Mouse (Mus musculus): ENCODE results near the gene Mrpl58. TPM values are rescaled to one million over a fixed set of nuclear protein-coding genes. Genes with fewer than 3 reads are reported as not detected.

Gene Mrpl58
- total RNA-seq, 2 experiments from 2014 or later = 86.7 to 98.5 TPM

DNA sequence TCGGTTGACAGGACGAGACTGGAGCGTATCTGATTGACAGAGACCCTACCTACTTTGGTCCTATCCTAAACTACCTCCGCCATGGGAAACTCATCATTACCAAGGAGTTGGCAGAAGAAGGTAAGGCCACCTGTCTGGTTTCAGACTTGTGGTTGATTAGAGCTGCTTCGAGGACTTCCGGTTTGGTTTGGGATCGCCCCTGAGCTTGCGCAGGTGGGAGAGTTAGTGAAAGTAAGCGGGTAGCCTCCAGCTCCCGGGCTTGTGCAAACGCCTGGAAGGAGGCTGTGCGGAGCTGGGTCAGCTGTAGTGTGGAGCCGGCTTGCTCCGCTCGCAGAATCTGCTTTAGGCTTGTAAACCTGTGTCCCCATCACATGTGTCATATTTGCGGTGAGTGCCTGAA, 18.4 kb downstream of the Mrpl58 start:
- DNase-seq = no peak
- intact Hi-C loops (cut with DNase I) = no loop called here

DNA sequence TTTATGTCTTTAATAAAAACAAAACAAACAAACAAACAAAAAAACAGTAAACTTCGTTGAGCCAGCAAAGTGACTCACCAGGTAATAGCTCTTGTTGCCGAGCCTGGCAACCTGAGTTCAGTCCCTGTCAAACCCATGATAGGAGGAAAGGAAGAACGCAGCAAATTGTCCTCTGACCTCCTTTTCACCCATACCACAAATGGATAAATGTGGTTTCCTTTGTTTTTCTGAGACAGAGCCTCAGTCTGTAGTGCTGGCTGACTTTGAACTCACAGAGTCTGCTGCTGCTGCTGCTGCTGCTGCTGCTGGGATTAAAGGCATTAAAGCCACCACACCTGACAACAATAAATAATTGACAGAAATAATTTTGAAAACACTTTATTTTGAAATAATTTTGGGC, 19.5 kb downstream of the Mrpl58 start:
- intact Hi-C loops (cut with DNase I) = no loop called here

DNA sequence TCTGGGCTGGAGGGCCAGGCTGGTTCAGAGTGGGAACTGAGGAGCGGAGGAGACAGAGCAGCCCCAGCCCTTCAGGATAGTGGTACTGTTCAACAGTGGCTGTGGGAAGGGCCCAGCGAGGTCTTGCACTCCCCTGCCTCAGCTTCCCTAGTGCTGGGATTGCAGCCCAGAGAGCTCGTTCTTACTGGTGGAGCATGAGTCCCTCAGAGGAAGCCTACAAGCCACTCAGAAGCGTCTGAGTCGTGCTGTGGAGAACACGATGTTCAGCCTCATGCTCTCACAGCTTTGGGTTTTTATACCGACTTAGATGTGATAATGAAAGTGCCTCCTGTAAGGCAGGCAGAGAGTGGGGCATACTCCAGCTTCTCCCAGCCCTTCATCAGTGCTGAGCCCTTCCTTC, 21.1 kb downstream of the Mrpl58 start:
- intact Hi-C loops (cut with DNase I) = no loop called here
- no peak for DNase-seq

More for the DNA sequence above, 19.5 kb downstream of the Mrpl58 start:
- DNase-seq = no peak

DNA sequence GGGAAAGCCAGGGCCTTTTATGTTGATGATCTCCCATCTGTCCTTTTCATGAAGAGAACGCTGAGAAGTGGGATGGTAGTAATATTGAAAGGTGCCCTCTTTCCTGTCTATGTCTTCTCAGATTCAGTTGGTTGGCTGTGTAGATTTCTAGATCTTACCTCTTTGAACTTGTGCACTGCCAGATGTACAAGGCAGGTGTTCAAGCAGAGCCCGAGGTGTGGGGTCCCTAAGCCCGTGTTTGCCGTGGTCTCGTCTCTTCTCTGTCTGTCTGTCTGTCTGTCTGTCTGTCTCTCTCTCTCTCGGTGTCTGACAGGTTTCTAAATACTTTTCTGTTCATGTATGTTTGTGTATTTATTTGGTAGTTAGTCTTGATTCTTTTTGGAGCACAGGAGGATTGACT, 22.1 kb downstream of the Mrpl58 start:
- DNase-seq = no peak
- intact Hi-C loops (cut with DNase I) = no loop called here

DNA sequence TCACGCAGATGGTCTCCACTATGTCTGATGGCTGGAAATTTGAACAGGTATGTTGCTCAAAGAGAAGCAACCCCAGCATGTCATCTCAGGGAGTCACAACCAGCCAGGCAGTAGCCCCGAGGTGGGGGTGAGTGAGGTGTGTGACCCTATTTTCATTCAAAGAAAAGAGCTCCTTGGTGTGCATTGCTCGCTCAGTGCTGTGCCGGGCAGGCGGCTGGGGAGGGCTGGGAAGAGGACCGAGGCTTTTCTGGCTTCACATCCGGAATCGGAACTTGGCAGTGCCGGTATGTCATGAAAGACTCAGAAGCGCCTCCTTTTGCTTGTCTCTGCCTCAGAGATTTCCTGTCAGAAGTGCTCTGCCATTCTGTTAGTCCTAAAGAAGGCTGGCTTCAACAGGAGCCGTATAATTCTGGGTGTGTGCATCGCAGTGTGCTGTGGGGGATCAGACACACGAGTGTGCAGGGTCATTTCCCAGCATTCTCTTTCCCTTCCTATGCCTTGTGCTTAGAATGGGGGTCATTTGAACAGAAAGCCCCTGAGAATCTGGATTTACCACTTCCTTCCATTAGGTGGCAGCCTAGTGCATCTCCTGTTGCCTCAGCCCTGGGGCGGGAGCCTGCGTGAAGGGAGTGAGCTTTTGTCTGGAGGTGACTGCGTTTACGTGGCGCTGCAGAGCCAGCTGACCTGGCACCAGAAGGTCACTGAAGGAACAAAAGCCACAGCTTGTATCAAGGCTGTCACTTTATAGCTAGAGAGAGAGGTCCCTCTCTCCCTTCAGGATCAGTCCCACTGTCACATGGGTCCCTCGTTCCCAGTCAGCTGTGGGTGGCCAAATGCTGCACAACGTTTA, 24.2 kb downstream of the Mrpl58 start:
- intact Hi-C loops (cut with DNase I) = loop anchor here (1.0 kb wide), 1 partner anchor 47 kb away; no protein-coding TSS in a partner anchor
- peak in 1 of 2 experiments; percentile 53 for DNase-seq

DNA sequence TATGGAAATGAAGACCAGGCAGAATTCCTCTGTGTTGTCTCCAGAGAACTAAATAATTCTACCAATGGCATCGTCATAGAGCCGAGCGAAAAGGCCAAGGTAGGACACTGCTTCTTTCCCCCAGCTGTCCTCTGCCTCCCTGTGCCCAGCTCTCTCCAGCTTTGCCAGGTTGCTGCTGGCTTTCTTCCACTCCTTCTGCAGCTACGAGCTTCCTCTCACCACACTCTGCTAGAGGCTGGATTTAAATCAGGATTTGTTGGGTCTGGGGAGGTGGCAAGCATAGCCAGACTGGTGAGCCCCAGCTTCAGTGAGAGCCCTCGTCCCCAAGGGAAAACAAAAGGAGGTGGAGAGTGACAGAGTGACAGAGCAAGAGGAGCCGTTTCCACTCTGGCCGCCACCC, 25.8 kb downstream of the Mrpl58 start:
- intact Hi-C loops (cut with DNase I) = no loop called here

DNA sequence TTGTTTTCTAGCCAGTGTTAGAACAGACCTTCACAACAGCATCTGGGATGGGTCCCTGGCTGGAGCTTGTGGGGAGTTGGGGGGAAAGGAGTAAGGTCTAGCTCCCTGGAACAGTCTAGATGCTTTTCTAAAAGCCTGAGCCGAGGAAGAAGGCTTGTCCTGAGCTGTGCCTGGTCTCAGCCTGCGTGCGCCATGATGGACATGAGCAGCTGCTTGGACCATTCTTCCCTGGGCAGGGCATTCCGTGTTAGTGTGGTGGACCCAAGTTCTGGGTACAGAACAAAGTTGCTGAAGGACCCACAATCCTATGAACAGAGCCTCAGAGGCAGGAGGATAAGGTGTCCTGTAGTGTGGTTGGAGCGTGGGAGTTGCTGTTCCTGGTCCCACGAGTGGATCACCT, 27.0 kb downstream of the Mrpl58 start:
- DNase-seq = no peak
- intact Hi-C loops (cut with DNase I) = no loop called here

More for the DNA sequence above, 25.8 kb downstream of the Mrpl58 start:
- no peak for DNase-seq

DNA sequence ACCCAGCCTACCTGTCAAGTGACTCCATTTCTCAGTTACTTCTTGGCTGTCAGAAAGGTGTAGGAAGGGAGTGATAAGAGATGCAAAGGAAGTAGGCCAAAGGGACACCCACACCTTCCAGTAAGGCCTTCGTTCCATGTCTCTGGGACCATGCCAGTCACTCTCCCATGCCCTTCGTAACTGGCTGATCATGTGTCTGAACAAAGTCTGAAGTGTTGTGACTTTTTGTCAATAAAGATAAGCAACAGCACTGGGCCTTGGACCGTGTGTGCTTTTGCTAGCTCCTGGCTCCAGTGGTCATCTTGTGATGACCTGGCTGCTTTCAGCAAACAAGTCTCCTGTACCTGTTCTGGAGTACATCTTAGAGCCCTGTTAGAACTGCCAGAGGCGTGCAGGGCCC, 29.3 kb downstream of the Mrpl58 start:
- intact Hi-C loops (cut with DNase I) = no loop called here
- no peak for DNase-seq

DNA sequence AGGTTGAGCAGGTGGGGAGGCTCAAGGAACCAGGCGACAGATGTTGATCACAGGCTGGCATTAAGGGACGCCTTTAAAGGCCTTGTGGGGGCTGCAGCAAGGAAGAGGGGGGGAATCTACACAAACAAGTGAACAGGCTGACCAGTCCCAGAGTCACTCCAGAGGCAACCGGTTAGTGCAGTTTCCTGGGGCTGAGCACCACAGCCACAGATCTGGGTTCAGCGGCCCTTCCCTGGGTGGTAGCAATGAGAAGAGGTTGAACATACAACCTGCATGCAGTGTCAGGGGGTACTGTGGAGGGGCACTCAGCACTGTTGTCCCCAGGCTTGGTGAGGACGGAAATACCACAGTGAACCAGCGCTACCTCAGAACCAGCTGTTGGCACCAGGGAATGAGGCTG, 29.8 kb downstream of the Mrpl58 start:
- DNase-seq = no peak
- intact Hi-C loops (cut with DNase I) = no loop called here

DNA sequence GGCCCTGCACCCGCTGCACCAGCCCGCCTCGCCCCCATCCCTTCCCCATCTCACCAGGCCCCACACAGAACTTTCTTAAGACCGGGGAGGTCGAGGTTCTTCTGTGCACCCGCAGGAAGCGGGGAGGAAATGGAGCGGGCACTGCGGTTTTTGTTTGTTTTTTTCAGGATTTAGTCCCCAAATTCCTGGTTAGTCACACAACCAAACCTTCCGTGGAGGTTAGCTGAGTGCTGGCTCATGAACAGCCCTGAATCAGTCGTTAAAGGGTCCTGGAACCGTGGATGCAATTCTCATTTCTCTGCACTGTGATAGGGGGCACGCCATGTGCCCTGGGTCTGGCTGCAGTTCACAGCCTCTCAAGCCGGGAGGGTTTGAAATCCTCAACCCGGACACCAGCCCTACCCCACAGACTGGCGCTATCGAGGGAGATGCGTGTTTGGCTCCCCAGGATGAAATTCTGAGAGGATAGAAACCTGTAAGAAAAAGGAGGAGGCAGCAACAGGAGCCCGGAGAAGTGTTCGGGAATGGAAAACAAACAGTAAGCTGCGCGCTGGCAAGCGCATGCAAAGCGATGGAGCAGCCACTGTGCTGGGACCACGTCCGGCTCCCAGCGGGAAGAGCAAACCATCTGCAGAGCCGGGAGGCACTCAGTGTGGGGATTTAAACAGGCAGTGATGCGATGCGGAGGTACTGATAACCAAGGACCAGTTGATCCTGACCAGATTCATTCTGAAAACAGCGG, 32.2 kb downstream of the Mrpl58 start:
- intact Hi-C loops (cut with DNase I) = no loop called here
- no peak for DNase-seq

DNA sequence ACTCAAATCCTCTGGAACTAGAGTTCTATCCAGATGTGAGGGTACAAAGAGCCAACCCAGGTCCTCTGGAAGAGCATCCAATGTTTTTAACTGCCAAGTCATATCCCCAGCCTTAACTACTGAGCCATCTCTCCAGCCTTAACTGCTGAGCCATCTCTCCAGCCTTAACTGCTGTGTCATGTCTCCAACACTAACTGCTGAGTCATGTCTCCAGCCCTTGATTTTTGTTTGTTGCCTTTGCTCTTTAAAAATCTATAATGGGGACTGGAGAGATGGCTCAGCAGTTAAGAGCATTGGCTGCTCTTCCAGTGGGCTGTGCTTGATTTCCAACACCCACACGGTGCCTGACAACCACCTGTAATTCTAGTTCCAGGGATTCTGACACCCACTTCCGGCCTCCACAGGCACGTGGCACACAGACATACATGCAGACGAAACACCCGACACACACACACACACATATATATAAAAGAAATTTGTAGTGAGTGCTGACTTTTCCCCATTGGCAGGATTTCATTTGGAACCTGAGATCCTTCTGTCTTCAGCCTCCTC, 34.1 kb downstream of the Mrpl58 start:
- intact Hi-C loops (cut with DNase I) = no loop called here
- no peak for DNase-seq

DNA sequence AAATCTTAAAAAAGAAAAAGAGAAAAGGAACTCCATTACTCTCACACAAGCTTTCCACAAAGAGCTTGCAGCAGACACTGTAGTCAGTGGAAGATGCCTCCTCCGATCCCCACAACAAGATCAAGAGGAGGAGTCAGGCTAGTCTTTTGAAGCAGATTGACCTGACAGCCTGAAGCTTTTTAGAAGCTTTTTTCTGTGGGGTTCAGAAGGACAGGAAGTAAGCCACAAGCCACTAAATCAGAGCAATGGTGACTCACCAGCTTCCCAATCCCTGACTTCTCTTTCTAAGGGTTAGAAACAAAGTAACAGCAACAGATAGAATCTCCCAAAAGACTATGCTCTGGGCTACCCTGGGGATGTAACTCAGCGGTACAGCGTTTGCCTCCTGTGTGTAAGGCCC, 35.8 kb downstream of the Mrpl58 start:
- no peak for DNase-seq
- intact Hi-C loops (cut with DNase I) = no loop called here

DNA sequence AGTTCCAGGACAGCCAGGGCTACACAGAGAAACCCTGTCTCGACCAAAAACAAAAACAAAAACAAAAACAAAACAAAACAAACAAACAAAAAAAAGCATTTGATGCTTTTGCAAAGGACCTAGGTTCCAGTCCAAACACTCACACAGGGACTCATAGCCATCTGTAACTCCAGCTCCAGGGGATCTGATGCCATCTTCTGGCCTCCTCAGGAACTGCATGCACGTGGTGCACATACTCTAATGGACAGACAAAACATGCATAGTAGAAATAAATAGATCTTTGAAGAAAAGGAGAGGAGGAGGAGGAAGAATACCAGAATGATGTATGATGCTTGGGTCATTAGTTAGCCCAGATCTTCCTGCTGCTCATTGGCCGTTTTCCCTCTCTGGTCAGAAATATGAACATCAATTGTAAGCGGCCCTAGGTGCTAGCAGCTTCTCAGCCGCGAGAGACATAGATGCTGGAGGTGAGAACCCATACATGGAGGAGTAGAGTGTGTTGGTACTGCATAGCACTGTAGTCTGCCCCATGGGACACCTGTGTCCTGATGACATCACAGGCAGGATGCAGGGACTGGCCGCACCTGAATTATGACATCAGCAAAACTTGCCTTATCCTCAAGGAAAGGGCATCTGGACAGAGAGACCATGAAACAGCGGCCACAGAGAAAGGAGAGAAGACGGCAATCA, 36.5 kb downstream of the Mrpl58 start, which contains the start of gene Trim80:
Trim80 (plus strand) TSS at position 640 of the 690 bp plus-strand sequence.
- no peak for DNase-seq
- intact Hi-C loops (cut with DNase I) = no loop called here

DNA sequence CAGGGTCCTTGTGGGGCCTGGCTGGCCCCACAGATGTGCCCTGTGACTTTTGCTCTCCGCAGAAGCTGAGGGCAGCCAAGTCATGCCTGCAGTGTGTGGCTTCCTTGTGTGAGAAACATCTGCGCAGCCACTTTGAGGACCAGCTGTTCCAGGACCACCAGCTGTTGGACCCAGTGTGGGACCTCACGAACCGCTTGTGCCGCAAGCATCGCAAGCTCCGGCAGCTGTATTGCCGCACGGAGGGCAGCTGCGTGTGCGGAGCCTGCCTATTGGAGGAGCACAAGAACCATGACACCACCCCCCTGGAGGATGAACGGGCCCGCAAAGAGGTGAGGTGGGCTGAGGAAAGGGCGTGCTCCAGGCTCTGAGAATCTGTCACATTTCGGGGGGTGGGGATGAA, 37.9 kb downstream of the Mrpl58 start:
- DNase-seq = no peak
- intact Hi-C loops (cut with DNase I) = no loop called here

DNA sequence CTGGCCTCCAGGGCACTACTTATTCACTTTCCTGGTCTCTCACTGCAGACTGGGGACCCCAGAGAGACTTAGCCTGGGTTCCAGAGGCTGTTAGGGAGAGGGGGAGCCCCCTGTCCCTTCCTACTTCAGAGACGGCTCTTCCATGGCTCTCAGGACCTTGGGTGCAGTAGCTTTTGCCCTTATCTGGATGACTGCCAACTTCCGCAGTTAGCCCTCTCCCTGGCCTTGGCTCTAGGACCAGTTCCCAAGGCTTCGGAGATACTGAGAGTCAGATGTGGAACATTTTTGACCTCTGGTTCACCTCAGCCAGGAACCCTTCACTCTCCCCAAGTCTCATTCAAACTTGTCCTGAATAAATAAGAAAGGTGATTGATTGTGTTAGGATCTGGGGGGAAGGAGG, 43.4 kb downstream of the Mrpl58 start:
- intact Hi-C loops (cut with DNase I) = no loop called here
- no peak for DNase-seq

DNA sequence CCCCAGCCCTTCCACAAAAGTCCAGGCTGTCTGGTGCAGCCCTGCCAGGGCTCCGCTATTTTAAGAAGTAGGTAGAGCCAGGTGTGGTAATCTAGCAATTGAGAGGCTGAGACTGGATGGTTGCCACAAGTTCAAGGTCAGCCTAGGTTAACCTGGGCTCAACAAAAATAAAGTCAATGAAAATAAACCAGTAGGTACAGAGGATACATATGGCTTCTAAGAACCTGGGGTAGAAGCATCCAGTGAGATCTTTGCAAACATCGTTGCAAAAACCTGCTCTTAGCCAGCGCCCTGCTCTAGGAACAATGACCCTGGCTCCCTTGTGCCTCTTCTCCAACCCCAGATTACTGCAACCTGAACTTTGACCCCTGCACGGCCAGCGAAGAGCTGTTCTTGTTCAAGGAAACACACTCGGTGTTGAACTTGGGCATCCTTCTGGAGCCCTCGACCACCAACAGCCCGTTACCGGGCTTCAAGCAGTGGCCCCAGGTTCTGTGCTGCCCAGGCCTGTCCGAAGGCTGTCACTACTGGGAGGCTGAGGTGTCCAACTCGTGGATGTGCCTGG, 43.9 kb downstream of the Mrpl58 start:
- no peak for DNase-seq
- intact Hi-C loops (cut with DNase I) = no loop called here

DNA sequence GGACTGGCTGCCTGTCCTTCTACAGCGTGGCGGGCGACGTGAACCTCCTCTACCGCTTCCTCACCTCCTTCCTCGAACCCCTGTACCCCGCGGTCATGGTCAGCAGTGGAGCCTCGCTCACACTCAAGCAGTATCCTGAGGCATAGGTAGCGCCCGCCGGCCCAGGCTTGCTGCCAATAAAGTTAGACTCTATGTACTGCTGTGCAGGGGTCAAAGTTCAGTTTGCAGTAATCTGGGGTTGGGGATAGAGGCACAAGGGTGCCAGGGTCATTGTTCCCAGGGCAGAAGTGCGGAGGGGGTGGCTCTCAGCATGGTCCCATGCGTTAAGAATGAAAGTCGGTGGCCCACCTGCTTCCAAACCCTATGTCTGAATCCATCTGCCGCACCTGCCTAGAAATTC, 44.5 kb downstream of the Mrpl58 start:
- no peak for DNase-seq
- intact Hi-C loops (cut with DNase I) = no loop called here

DNA sequence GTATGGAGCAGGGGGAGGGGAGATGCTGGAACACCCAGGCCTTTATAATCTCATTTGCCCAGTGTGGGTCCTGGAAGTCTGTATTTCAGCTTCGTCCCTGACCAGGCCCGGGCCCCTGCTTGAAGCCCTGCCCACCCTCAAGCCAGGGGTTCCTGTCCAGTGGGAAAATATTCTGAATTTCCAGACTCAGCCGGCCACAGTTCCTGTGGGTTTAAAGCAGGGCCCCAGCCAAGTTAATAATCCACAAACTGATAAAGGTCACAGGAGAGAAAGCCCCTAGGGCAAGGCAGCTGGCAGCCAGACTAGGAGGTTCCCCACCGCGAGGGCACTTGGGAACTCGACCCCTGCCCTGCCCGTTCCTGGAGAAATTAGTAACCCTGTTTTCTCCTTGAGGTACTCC, 45.4 kb downstream of the Mrpl58 start:
- intact Hi-C loops (cut with DNase I) = no loop called here
- DNase-seq = no peak

DNA sequence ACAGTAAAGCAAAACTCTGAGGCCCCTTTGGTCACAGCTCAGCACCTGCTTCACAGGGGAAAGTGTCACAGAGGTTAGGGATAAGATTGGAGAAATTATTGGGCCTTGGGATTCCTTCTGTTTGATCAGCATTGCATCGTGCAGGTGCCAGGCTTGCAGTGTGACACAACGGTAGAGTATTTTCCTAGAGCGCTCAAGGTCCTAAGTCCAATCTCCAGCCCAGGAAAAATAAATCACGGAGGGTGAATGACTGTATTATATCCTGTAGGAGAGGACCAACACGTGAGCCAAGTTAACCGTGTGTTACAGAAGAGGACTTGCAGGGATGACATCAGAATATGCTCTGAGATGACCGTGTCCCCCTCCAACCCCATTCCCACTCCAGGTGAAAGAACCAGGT, 46.6 kb downstream of the Mrpl58 start:
- intact Hi-C loops (cut with DNase I) = no loop called here
- no peak for DNase-seq

DNA sequence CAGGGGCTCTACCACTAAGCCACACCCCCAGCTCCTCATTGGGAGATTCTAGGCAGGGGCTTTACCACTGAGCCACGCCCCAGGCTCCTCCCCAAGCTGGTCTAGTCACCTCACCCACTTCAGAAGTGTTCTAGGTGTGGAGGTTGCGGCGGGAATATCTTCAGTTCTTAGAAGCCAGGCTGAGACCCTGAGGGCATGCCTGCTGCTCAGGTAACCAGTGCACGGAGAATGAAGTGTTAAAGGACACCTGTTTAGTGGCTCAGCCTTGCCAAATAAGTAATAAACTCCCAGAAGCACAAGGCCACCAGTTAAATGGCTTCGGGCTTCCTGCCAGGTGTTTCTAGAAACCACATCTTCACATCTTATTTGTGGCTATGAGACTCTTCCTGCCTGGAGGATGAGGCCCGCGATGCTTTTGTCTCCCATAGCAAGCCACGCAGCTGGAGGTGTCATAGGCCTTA, 48.3 kb downstream of the Mrpl58 start:
- intact Hi-C loops (cut with DNase I) = no loop called here
- no peak for DNase-seq
